Mouse (Mus musculus) forebrain, embryonic 11.5 days (tissue): ENCODE data around the gene Sqstm1. TPM values are rescaled to one million over a fixed set of nuclear protein-coding genes. Genes with fewer than 3 reads are reported as not detected.

Source experiments
- ATAC-seq: fragments of 200-750 bp; cut with Nextera tagmentation; replicated peaks from 2 replicates; pipeline ENCODE4 v1.8.0; 2017; ENCODE audit warnings: moderate TSS enrichment; ENCODE audit not compliant: low FRiP score
- DNase-seq: peaks from one replicate; pipeline ENCODE4 v3.0.0-alpha.2; 2017; ENCODE audit warnings: low spot score
- H3K27ac ChIP-seq: fragments of 300-500 bp; sonication (generic); 2 replicates; pipeline ENCODE4 v1.5.1; 2014; ENCODE audit warnings: low read depth, low read length
- H3K27me3 ChIP-seq: fragments of 300-500 bp; sonication (generic); 2 replicates; pipeline ENCODE4 v1.6.1; 2014; ENCODE audit warnings: mild to moderate bottlenecking, low read length, mixed read lengths; ENCODE audit not compliant: control insufficient read depth, insufficient read depth
- H3K36me3 ChIP-seq: fragments of 300-500 bp; sonication (generic); 2 replicates; pipeline ENCODE4 v1.6.1; 2014; ENCODE audit warnings: mild to moderate bottlenecking, low read length, moderate library complexity, mixed read lengths; ENCODE audit not compliant: control insufficient read depth, insufficient read depth
- H3K4me1 ChIP-seq: fragments of 300-500 bp; sonication (generic); replicated peaks from 2 replicates; pipeline ENCODE4 v1.6.1; 2014; ENCODE audit warnings: low read length, mixed read lengths; ENCODE audit not compliant: control insufficient read depth, insufficient read depth
- H3K4me2 ChIP-seq: fragments of 300-500 bp; sonication (generic); 2 replicates; pipeline ENCODE4 v1.6.1; 2014; ENCODE audit warnings: low read depth, mild to moderate bottlenecking, low read length, moderate library complexity, mixed read lengths; ENCODE audit not compliant: severe bottlenecking
- H3K4me3 ChIP-seq: fragments of 300-500 bp; sonication (generic); 2 replicates; pipeline ENCODE4 v1.5.1; 2014; ENCODE audit warnings: low read depth, low read length
- H3K9ac ChIP-seq: fragments of 300-500 bp; sonication (generic); 2 replicates; pipeline ENCODE4 v1.6.1; 2014; ENCODE audit warnings: low read length
- H3K9me3 ChIP-seq: fragments of 300-500 bp; sonication (generic); 2 replicates; pipeline ENCODE4 v1.6.1; 2016; ENCODE audit warnings: low read length, mixed read lengths; ENCODE audit not compliant: control insufficient read depth
- WGBS: fragments of 180-500 bp; shearing (Covaris S2); extraction: QIAGEN DNeasy Blood & Tissue Kit; methylation state at CpG from one replicate; pipeline ENCODE4 v1.1.7; 2014; 5-methylcytosine and 5-hydroxymethylcytosine counted together
- polyA plus RNA-seq: library from polyadenylated mRNA; unstranded; fragments of >200 nt; fragmentation: Nextera tagmentation; extraction: Ambion mirVana; gene quantifications from 2 replicates; pipeline ENCODE4 v1.2.1, GENCODE M21; 2014

Sqstm1 gene
- polyA plus RNA-seq, 1 experiment from 2014 or later, result 148 TPM

GRCm38 (mm10) chr11:50208039-50208438, 2.6 kb downstream of the Sqstm1 start:
- 95% methylated on average over 5 of the region's 5 CpGs for WGBS
- Histone ChIP-seq H3K4me2 (no peak overlapping the region), H3K4me3 (no peak overlapping the region), H3K27ac (no peak overlapping the region), H3K9ac (no peak overlapping the region), H3K36me3 (peaks cover 21% of the 10 kb centered on the region; the same call in 1 of the 2 replicates), H3K27me3 (no peaks in the 10 kb centered on the region), H3K4me1 (no peaks in the 10 kb centered on the region), H3K9me3 (no peaks in the 10 kb centered on the region)
- ATAC-seq (no peak), DNase-seq (no peak)

DNA sequence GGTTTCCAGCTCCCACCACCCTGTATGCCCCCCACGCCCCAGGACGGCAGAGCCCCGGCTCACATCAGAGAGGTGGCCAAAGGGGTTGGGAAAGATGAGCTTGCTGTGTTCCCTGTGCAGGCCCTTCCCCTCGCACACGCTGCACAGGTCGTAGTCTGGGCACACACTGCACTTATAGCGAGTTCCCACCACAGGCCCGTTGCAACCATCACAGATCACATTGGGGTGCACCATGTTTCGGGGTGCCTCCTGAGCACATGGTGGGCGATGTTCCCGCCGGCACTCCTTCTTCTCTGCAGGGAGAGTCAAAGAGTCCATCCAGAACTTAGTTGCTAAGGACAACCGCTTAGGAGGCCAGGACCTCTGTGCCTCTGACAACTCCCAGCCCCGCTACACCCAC, 3.3 kb downstream of the Sqstm1 start:
- no peaks in the 10 kb centered on the region for H3K27me3 ChIP-seq
- no peaks in the 10 kb centered on the region for H3K4me1 ChIP-seq
- WGBS, result 97% methylated on average over 14 of the region's 14 CpGs
- peaks cover 24% of the 10 kb centered on the region; the same call in 1 of the 2 replicates for H3K36me3 ChIP-seq
- ATAC-seq (no peak), DNase-seq (no peak)
- H3K4me3 ChIP-seq, result no peak overlapping the region
- H3K9ac ChIP-seq, result no peak overlapping the region
- H3K4me2 ChIP-seq, result no peak overlapping the region
- no peak overlapping the region for H3K27ac ChIP-seq
- no peaks in the 10 kb centered on the region for H3K9me3 ChIP-seq

- Histone ChIP-seq H3K4me1 (no peaks in the 10 kb centered on the region), H3K9ac (no peak overlapping the region), H3K36me3 (peaks cover 32% of the 10 kb centered on the region; the same call in 1 of the 2 replicates), H3K4me2 (no peak overlapping the region), H3K4me3 (no peak overlapping the region), H3K27ac (no peak overlapping the region), H3K9me3 (no peaks in the 10 kb centered on the region), H3K27me3 (no peaks in the 10 kb centered on the region)
- DNase-seq, result no peak
- 88% methylated on average over 2 of the region's 2 CpGs for WGBS
- no peak for ATAC-seq
These were observed 4.6 kb downstream of the Sqstm1 start for GRCm38 (mm10) chr11:50206037-50206436.

DNA sequence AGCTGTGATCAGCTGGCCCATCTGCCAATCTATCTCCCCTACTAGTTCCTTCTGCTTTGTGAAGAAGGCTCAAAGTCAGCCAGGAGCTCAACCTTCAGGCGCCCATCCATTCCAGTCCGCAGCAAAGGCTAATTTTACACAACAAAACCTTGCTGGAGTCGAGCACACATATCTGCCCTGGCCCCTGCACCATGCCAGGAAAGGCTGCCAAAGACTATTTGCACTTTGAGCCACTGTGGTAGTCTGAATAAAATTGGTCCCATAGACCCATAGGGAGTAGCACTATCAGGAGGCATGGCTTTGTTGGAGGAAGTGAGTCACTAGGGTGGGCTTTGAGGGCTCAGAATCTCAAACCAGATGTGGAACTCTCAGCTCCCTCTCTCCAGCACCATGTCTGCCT, 5.2 kb downstream of the Sqstm1 start:
- DNase-seq, result no peak
- H3K4me2 ChIP-seq, result no peak overlapping the region
- ATAC-seq, result no peak
- no peaks in the 10 kb centered on the region for H3K9me3 ChIP-seq
- no peak overlapping the region for H3K27ac ChIP-seq
- no peak overlapping the region for H3K4me3 ChIP-seq
- WGBS, result 94% methylated on average over 3 of the region's 3 CpGs
- peaks cover 35% of the 10 kb centered on the region for H3K36me3 ChIP-seq
- H3K4me1 ChIP-seq, result no peaks in the 10 kb centered on the region
- no peak overlapping the region for H3K9ac ChIP-seq
- H3K27me3 ChIP-seq, result no peaks in the 10 kb centered on the region

DNA sequence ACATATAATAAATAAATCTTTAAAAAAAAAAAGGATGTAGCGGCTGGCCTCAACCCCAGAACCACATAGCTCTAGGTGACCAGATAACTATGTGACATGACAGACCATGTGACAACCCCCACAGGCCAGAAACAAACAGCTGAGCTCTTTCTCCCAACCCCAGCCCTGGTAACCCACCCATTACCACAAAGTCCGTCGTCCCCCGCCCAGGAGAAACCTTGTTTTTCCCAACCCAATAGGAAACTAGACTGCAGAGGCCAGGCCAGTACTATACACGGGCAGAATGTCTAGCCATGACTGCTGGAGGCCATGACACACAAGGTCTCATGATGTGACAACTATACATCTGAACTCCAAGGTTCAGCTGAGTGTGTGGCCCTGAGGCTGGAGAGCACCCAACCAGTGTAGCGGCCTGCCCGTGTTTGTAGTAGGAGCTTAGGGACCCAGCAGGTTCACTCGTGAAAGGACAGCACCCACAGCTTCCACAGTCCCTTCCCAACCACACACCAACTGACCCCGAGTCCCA, 7.3 kb downstream of the Sqstm1 start:
- ATAC-seq, result no peak
- WGBS, result 93% methylated on average over 9 of the region's 9 CpGs
- Histone ChIP-seq H3K9ac (no peak overlapping the region), H3K36me3 (peaks cover 37% of the 10 kb centered on the region), H3K4me1 (no peaks in the 10 kb centered on the region), H3K4me2 (no peak overlapping the region), H3K9me3 (no peaks in the 10 kb centered on the region), H3K27ac (no peak overlapping the region), H3K4me3 (no peak overlapping the region), H3K27me3 (no peaks in the 10 kb centered on the region)
- DNase-seq, result no peak

DNA sequence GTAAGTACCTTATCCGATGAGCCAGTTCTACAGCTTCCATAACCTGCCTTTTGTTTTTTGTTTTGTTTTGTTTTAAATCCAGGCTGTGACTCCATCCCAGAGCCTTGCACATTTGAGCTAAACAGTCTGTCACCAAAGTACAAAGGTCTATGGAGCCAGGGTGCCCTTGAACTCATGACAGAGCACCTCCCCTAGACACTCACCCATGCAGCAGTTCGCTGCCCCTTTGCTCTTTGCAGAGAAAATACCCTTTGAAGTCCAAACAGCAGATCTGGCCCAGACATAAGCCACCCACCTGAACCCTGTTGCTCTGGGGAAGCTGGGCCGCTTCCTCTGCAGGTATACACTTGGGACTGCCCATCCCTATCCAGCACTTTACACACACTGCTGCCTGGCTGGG, 9.0 kb downstream of the Sqstm1 start:
- DNase-seq, result no peak
- ATAC-seq, result no peak
- 89% methylated on average over 3 of the region's 3 CpGs for WGBS
- Histone ChIP-seq H3K9me3 (no peaks in the 10 kb centered on the region), H3K4me2 (no peak overlapping the region), H3K4me3 (no peak overlapping the region), H3K9ac (no peak overlapping the region), H3K27ac (no peak overlapping the region), H3K36me3 (peaks cover 36% of the 10 kb centered on the region), H3K27me3 (no peaks in the 10 kb centered on the region), H3K4me1 (no peaks in the 10 kb centered on the region)

- H3K4me3 ChIP-seq, result no peak overlapping the region
- no peak overlapping the region for H3K27ac ChIP-seq
- no peaks in the 10 kb centered on the region for H3K9me3 ChIP-seq
- 91% methylated on average over 8 of the region's 8 CpGs for WGBS
- no peaks in the 10 kb centered on the region for H3K27me3 ChIP-seq
- ATAC-seq (no peak), DNase-seq (no peak)
- H3K4me1 ChIP-seq, result no peaks in the 10 kb centered on the region
- H3K4me2 ChIP-seq, result no peak overlapping the region
- H3K9ac ChIP-seq, result no peak overlapping the region
- H3K36me3 ChIP-seq, result peaks cover 27% of the 10 kb centered on the region
These were observed 10.0 kb downstream of the Sqstm1 start for GRCm38 (mm10) chr11:50200613-50201012.

GRCm38 (mm10) chr11:50198916-50199315, 11.7 kb downstream of the Sqstm1 start:
- WGBS, result 87% methylated on average over 2 of the region's 2 CpGs
- Histone ChIP-seq H3K36me3 (peaks cover 16% of the 10 kb centered on the region), H3K9me3 (no peaks in the 10 kb centered on the region), H3K4me1 (no peaks in the 10 kb centered on the region), H3K9ac (no peak overlapping the region), H3K4me3 (no peak overlapping the region), H3K27ac (no peak overlapping the region), H3K4me2 (no peak overlapping the region), H3K27me3 (no peaks in the 10 kb centered on the region)
- ATAC-seq (no peak), DNase-seq (no peak)

DNA sequence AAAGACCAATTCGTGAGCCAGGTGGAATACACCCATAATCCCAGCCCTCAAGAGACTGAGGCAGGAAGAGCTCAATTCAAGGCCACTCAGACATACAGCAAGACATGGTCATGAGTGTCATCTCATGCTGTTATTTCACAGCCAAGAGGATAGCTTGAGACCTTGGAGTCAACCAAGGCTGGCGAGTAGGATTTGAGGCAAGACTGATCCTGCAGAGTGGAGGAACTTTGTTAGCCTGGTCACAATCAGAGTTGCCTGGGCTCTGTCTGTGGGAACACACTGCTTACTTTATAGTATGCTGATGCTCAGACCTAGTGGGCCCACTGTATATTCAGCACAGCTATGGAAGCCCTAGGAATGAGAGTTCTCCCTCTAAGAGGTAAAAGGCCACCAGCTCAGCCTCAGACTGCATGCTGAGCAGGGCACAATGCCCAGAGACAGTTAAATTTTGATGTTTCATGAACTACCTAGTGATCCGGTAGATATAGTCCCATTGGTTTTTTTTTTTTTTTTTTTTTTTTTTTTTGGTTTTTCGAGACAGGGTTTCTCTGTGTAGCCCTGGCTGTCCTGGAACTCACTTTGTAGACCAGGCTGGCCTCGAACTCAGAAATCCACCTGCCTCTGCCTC, 12.3 kb downstream of the Sqstm1 start:
- H3K9me3 ChIP-seq, result no peaks in the 10 kb centered on the region
- no peak for ATAC-seq
- peaks cover 16% of the 10 kb centered on the region for H3K36me3 ChIP-seq
- H3K4me1 ChIP-seq, result no peaks in the 10 kb centered on the region
- no peaks in the 10 kb centered on the region for H3K27me3 ChIP-seq
- no peak overlapping the region for H3K27ac ChIP-seq
- WGBS, result 87% methylated on average over 3 of the region's 5 CpGs
- no peak overlapping the region for H3K4me3 ChIP-seq
- H3K9ac ChIP-seq, result no peak overlapping the region
- no peak for DNase-seq
- no peak overlapping the region for H3K4me2 ChIP-seq
